Mouse (Mus musculus): ENCODE data around the gene Etv3. TPM values are rescaled to one million over a fixed set of nuclear protein-coding genes. Genes with fewer than 3 reads are reported as not detected.
"Not testable (repeated sequence)": the region's sequence is repeated elsewhere in the genome, so short reads cannot be mapped to it uniquely, and the experiment has no call there.

Etv3 gene
- not detected in 2 replicates for polyA plus RNA-seq (2012; ENCODE audit: insufficient read depth, insufficient read length, low replicate concordance, missing spikeins)

GRCm38 (mm10) chr3:87525043-87525836, at the start of gene Etv3:
Etv3 (plus strand) TSS chr3:87525407.
- peak within 1 kb of the TSS; percentile 93 for H3K27ac ChIP-seq (ENCODE audit: insufficient read depth, low read depth, low read length)
- peaks cover 6% of the 10 kb centered on the region for H3K4me1 ChIP-seq (ENCODE audit: control insufficient read depth, insufficient read depth, low read length)
- WGBS: 4% methylated on average over 63 of the region's 64 CpGs
- peak within 1 kb of the TSS; percentile 86 for H3K4me3 ChIP-seq (ENCODE audit: insufficient read depth, low read depth, low read length)
- TF ChIP-seq POLR2A (IDR thresholded peaks at IDR 0.05; ENCODE audit: insufficient read depth, low read depth, low read length) (peak; percentile 95), CTCF (IDR thresholded peaks at IDR 0.05; ENCODE audit: insufficient read depth, low read depth, low read length) (0 out of 2 replicates have a peak, but pooled peaks have one; percentile 9)

- 86% methylated on average over 3 of the region's 3 CpGs for WGBS
- not testable (repeated sequence) for H3K27ac ChIP-seq (ENCODE audit: insufficient read depth, low read depth, low read length)
Observed at GRCm38 (mm10) chr3:87477948-87478347, 47.3 kb upstream of the Etv3 start.

DNA sequence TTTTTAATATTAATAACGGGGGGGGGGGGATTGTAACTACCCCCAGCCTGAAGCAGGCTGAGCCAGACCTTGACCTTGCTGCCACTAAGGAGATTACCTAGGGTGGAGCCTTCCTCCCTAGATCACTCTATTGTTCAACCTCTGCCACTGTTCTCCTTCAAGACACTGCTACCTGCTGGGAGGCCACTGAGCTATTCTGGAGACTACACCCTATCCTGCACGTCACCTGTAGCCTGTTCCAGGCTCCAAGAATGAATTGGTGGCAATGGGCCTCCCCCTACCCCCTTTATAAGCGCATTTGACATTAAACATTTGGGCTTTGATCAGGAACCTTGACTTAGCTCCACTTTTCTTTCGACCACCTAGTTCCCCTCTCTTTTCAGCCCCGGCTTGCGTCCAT, 46.6 kb upstream of the Etv3 start:
- not testable (repeated sequence) for H3K4me1 ChIP-seq (ENCODE audit: control insufficient read depth, insufficient read depth, low read length); H3K27ac ChIP-seq (ENCODE audit: insufficient read depth, low read depth, low read length); H3K4me3 ChIP-seq (ENCODE audit: insufficient read depth, low read depth, low read length)
- WGBS: 88% methylated on average over 6 of the region's 6 CpGs

More at GRCm38 (mm10) chr3:87477948-87478347, 47.3 kb upstream of the Etv3 start:
- H3K4me1 ChIP-seq (ENCODE audit: control insufficient read depth, insufficient read depth, low read length); H3K4me3 ChIP-seq (ENCODE audit: insufficient read depth, low read depth, low read length): not testable (repeated sequence)

DNA sequence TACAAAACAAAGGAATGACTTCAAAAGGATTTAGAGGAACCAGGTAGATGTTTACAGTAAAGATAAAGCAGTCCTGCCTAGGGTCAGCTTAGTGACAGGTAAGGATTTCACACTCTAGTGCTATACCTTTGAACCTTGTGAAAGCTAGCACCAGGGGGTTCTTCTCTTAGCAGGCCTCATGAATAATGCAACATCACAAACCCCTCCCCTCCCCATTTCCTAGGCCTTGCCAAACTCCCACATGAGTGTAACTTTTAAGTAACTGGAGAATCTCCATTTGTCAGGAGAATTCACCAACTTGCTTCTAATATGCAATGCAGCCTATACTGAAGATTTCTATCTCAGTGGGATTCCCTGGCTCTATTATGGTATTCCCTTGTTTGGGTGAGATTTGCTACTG, 46.0 kb upstream of the Etv3 start:
- not testable (repeated sequence) for H3K4me3 ChIP-seq (ENCODE audit: insufficient read depth, low read depth, low read length); H3K27ac ChIP-seq (ENCODE audit: insufficient read depth, low read depth, low read length); H3K4me1 ChIP-seq (ENCODE audit: control insufficient read depth, insufficient read depth, low read length)

- Histone ChIP-seq H3K27ac (ENCODE audit: insufficient read depth, low read depth, low read length) (no peak overlapping the region), H3K4me3 (ENCODE audit: insufficient read depth, low read depth, low read length) (no peak overlapping the region), H3K4me1 (ENCODE audit: control insufficient read depth, insufficient read depth, low read length) (no peaks in the 10 kb centered on the region)
- no peak for TF ChIP-seq CTCF (IDR thresholded peaks at IDR 0.05; ENCODE audit: insufficient read depth, low read depth, low read length)
- TF ChIP-seq POLR2A (IDR thresholded peaks at IDR 0.05; ENCODE audit: insufficient read depth, low read depth, low read length): no peak
- 66% methylated on average over 4 of the region's 4 CpGs for WGBS
Observed at GRCm38 (mm10) chr3:87487392-87487791, 37.8 kb upstream of the Etv3 start.

DNA sequence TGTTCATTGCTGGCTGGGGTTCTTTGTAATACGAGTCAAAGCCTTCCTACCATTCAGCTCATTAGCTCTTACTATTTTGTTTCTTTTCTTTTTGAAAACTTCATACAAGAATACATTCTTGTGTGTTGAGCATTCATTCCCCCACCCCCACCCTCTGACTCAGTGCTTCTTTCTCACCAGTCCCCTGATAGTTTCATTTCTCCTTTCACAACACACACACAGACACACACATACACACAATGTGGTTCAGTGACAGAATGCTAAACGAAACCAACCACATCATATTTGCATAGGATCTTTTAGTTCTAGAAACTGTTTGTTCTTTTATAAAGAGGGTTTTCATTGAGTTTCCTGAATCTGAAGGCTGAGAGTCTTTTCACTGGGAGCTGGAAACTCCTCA, 37.3 kb upstream of the Etv3 start:
- TF ChIP-seq CTCF (IDR thresholded peaks at IDR 0.05; ENCODE audit: insufficient read depth, low read depth, low read length) (no peak), POLR2A (IDR thresholded peaks at IDR 0.05; ENCODE audit: insufficient read depth, low read depth, low read length) (no peak)
- Histone ChIP-seq H3K4me3 (ENCODE audit: insufficient read depth, low read depth, low read length) (no peak overlapping the region), H3K4me1 (ENCODE audit: control insufficient read depth, insufficient read depth, low read length) (no peaks in the 10 kb centered on the region), H3K27ac (ENCODE audit: insufficient read depth, low read depth, low read length) (no peak overlapping the region)
- WGBS: 28% methylated on average over 2 of the region's 2 CpGs

DNA sequence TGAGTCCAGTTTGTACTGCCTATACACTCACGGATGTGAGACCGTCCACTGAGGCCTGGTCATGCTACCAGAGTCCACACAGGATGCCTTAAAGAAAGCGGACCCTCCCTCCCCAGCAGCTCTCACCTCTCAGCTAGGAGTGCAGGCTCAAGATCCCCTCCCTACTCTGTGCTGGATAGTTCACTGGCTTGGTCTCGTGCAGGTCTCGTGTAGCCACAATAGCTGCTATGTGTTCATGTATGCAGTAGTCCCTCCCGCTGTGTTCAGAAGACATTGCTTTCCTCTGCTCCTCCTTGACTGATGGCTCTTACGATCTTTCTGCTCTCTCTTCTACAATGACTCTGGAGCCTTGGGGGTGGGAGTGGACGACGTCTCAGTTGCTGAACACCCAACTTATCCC, 26.9 kb upstream of the Etv3 start:
- no peak overlapping the region for H3K27ac ChIP-seq (ENCODE audit: insufficient read depth, low read depth, low read length)
- no peaks in the 10 kb centered on the region for H3K4me1 ChIP-seq (ENCODE audit: control insufficient read depth, insufficient read depth, low read length)
- WGBS: 83% methylated on average over 9 of the region's 9 CpGs
- TF ChIP-seq CTCF (IDR thresholded peaks at IDR 0.05; ENCODE audit: insufficient read depth, low read depth, low read length) (no peak), POLR2A (IDR thresholded peaks at IDR 0.05; ENCODE audit: insufficient read depth, low read depth, low read length) (no peak)
- no peak overlapping the region for H3K4me3 ChIP-seq (ENCODE audit: insufficient read depth, low read depth, low read length)

- H3K4me1 ChIP-seq (ENCODE audit: control insufficient read depth, insufficient read depth, low read length): no peaks in the 10 kb centered on the region
- no peak for TF ChIP-seq POLR2A (IDR thresholded peaks at IDR 0.05; ENCODE audit: insufficient read depth, low read depth, low read length)
- TF ChIP-seq CTCF (IDR thresholded peaks at IDR 0.05; ENCODE audit: insufficient read depth, low read depth, low read length): 0 out of 2 replicates have a peak, but pooled peaks have one; percentile 14
- H3K4me3 ChIP-seq (ENCODE audit: insufficient read depth, low read depth, low read length): no peak overlapping the region
- WGBS: 12% methylated on average over 3 of the region's 3 CpGs
- H3K27ac ChIP-seq (ENCODE audit: insufficient read depth, low read depth, low read length): no peak overlapping the region
Observed at GRCm38 (mm10) chr3:87499072-87499471, 26.1 kb upstream of the Etv3 start.

DNA sequence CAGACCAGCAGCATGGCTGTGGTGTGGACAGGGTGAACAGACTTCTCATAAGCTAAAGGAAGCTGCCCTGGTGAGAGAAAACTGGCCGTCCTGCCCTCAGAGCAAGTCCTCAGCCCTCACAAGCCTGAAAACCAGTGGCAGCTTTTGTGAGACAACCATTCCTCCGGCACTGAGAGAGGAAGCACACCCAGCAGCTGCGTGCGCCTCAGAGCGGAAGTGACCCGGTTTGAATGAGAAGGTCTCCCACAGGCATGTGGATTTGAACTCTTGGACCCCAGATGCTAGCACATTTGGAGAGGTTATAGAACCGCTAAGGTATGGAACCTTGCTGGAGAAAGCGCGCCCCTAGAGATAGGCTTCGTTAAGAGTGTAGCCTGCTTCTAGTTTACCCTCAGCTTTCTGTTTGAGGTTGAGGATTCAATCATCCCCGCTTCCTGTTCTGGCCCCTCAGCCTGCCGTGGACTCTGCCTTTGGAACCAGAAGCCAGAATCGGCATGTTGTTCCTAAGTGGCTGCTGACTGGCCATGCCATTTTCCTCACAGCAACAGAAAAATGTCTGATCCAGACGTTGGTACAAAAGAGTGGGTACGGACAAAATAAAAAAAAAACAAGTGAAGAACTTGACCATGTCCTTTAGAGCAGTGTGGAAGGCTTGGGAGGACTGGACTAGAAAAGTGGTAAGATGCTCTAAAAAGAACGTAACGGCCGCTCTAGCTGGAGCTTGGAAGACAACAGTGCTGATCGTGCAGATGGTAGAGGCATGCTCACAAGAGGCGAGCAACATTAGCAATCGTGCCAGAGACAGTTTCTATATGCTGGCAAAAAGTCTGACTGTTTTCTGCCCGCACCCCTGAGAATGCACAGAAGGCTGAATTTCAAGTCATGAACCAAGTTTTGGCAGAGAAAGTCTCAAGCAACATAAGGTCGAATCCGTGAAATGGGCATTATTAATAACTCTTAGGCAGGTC, 24.8 kb upstream of the Etv3 start:
- Histone ChIP-seq H3K27ac (ENCODE audit: insufficient read depth, low read depth, low read length) (no peak overlapping the region), H3K4me1 (ENCODE audit: control insufficient read depth, insufficient read depth, low read length) (0 out of 2 replicates have a peak, but pooled peaks cover 2% of the 10 kb centered on the region), H3K4me3 (ENCODE audit: insufficient read depth, low read depth, low read length) (no peak overlapping the region)
- TF ChIP-seq POLR2A (IDR thresholded peaks at IDR 0.05; ENCODE audit: insufficient read depth, low read depth, low read length) (no peak), CTCF (IDR thresholded peaks at IDR 0.05; ENCODE audit: insufficient read depth, low read depth, low read length) (no peak)
- WGBS: 80% methylated on average over 24 of the region's 24 CpGs

All from olfactory bulb, adult 2 months (tissue).